Mouse (Mus musculus) hindbrain, embryonic 14.5 days (tissue): ENCODE measurements around the gene Ncor2. TPM values are rescaled to one million over a fixed set of nuclear protein-coding genes. Genes with fewer than 3 reads are reported as not detected.

Source experiments
- ATAC-seq: fragments of 200-750 bp; cut with Nextera tagmentation; 2 replicates; pipeline ENCODE4 v1.8.0; 2017; ENCODE audit warnings: moderate number of reproducible peaks, mild to moderate bottlenecking, moderate TSS enrichment, moderate library complexity; ENCODE audit not compliant: low FRiP score
- DNase-seq: peaks from one replicate; pipeline ENCODE4 v3.0.0-alpha.2; 2015; ENCODE audit warnings: low spot score
- H3K27ac ChIP-seq: fragments of 300-500 bp; sonication (generic); 2 replicates; pipeline ENCODE4 v1.5.1; 2014; ENCODE audit warnings: mild to moderate bottlenecking, moderate library complexity
- H3K27me3 ChIP-seq: fragments of 300-500 bp; sonication (generic); 2 replicates; pipeline ENCODE4 v1.6.1; 2014; ENCODE audit warnings: mild to moderate bottlenecking, low read length, mixed read lengths; ENCODE audit not compliant: control insufficient read depth, insufficient read depth
- H3K36me3 ChIP-seq: fragments of 300-500 bp; sonication (generic); replicated peaks from 2 replicates; pipeline ENCODE4 v1.6.1; 2014; ENCODE audit not compliant: control insufficient read depth, insufficient read depth
- H3K4me1 ChIP-seq: fragments of 300-500 bp; sonication (generic); replicated peaks from 2 replicates; pipeline ENCODE4 v1.6.1; 2014; ENCODE audit warnings: antibody characterized with exemption, low read length, mixed read lengths; ENCODE audit not compliant: control insufficient read depth, insufficient read depth
- H3K4me2 ChIP-seq: fragments of 300-500 bp; sonication (generic); replicated peaks from 2 replicates; pipeline ENCODE4 v1.6.1; 2014; ENCODE audit warnings: mild to moderate bottlenecking, moderate library complexity
- H3K4me3 ChIP-seq: fragments of 300-500 bp; sonication (generic); replicated peaks from 2 replicates; pipeline ENCODE4 v1.5.1; 2014; ENCODE audit warnings: mild to moderate bottlenecking, low read length
- H3K9ac ChIP-seq: fragments of 300-500 bp; sonication (generic); 2 replicates; pipeline ENCODE4 v1.6.1; 2014
- H3K9me3 ChIP-seq: fragments of 300-500 bp; sonication (generic); 2 replicates; pipeline ENCODE4 v1.6.1; 2016; ENCODE audit warnings: low read length; ENCODE audit not compliant: control insufficient read depth
- WGBS: fragments of 180-500 bp; shearing (Covaris S2); extraction: QIAGEN DNeasy Blood & Tissue Kit; methylation state at CpG from one replicate; pipeline ENCODE4 v1.1.7; 2014; 5-methylcytosine and 5-hydroxymethylcytosine counted together
- polyA plus RNA-seq: library from polyadenylated mRNA; unstranded; fragments of >200 nt; fragmentation: Nextera tagmentation; extraction: Ambion mirVana; gene quantifications from 2 replicates; pipeline ENCODE4 v1.2.1, GENCODE M21; 2014

Ncor2 gene
- polyA plus RNA-seq, 1 experiment from 2014 or later: 27.4 TPM

DNA sequence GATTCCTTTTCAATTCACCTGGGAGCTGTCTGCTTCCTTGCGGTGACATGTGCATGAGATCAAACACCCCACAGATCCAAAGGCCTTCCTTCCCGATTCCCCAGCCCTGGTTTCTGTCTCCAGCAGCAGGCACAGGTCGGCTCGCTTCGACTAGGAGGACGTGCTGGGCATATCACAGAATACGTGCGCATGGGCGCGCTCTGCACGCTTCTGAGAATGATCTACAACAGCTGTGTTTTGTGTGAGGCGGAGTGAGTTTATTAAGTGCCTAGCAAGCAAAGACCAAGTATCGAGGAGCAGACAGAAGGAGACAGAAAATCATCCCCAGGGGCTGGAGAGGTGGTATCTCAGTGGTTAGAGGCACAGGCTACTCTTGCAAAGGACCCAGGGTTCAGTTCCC lies 17.0 kb upstream of the Ncor2 start:
- DNase-seq (no peak), ATAC-seq (no peak)
- Histone ChIP-seq H3K4me2 (no peak overlapping the region), H3K4me3 (no peak overlapping the region), H3K4me1 (no peaks in the 10 kb centered on the region; the same call in 1 of the 2 replicates), H3K9ac (no peak overlapping the region), H3K9me3 (no peaks in the 10 kb centered on the region), H3K27me3 (no peaks in the 10 kb centered on the region), H3K36me3 (no peaks in the 10 kb centered on the region), H3K27ac (no peak overlapping the region)
- WGBS: 84% methylated on average over 13 of the region's 13 CpGs

DNA sequence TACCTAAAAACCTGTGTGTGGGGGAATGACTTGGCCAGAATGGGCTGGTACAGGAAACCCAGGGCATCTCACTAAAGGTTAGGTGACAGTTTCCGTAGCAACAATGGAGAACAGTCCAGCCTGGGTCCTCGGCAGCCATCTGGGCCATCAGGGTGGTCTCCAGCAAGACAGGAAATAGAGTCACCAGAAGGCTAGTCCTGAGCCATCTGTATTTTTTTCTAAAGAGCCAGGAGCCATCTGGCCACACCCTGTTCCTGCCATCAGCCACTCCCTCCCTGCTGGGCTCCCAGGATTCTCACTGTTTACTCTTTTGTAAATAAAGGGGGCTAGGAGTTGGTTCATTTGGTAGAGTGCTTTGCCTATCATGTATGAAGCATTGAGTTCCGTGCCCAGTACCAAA lies 16.1 kb upstream of the Ncor2 start:
- Histone ChIP-seq H3K9ac (no peak overlapping the region), H3K27me3 (no peaks in the 10 kb centered on the region), H3K4me1 (no peaks in the 10 kb centered on the region; the same call in 1 of the 2 replicates), H3K4me2 (no peak overlapping the region), H3K27ac (no peak overlapping the region), H3K9me3 (no peaks in the 10 kb centered on the region), H3K4me3 (no peak overlapping the region), H3K36me3 (no peaks in the 10 kb centered on the region)
- WGBS: 42% methylated on average over 3 of the region's 3 CpGs
- no peak for DNase-seq
- no peak for ATAC-seq

DNA sequence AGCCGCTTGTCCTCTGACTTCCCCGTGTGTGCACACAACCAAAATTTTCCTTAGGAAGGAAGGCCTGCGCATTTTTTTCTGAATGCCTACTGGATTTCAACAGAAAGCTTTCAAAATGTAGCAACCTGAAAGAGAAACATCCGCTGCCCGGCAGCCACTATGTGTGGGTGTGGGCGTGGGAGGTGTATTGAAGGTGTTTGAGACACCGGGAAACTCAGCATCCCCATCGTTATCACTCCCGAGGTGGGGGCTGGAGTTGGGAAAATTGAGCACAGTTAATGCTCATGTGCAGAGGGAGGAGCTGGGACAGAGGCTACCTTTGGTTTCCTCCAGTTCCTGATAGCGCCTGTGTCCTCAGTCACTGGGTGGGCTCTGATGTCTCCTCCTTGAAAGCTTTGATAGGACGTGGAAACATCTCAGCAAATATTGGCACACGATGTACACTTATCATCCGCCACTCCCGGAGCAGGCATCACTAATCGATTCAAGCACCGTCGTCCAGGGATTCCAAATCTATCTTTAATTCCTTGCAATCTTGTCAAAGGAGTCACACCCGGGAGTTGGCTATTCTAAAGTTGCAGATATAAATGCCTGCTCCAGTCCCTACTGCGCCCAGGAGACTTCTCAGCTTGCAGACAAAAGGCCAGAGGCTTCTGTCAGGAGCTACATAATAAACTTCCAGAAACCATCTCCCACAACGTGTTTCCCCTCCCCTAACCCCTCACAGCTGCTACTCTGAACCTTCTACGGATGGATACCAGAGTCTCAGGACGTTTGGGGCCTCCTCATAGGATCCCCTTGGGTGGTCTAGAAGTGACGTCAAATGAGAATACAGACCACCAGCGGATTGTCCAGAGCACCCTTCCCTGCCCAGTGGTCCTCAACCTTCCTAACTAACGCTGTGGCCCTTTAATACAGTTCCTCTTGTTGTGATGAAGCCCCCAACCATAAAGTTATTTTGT lies 14.7 kb upstream of the Ncor2 start:
- DNase-seq: no peak
- WGBS: 63% methylated on average over 25 of the region's 25 CpGs

GRCm38 (mm10) chr5:125191608-125192007 lies 12.6 kb upstream of the Ncor2 start:
- Histone ChIP-seq H3K36me3 (no peaks in the 10 kb centered on the region), H3K4me2 (no peak overlapping the region), H3K9ac (no peak overlapping the region), H3K4me1 (peaks cover 4% of the 10 kb centered on the region; the same call in 1 of the 2 replicates), H3K27me3 (no peaks in the 10 kb centered on the region), H3K27ac (no peak overlapping the region), H3K4me3 (no peak overlapping the region), H3K9me3 (no peaks in the 10 kb centered on the region)
- no peak for DNase-seq
- no peak for ATAC-seq
- 22% methylated on average over 9 of the region's 9 CpGs for WGBS

More for the DNA sequence above, 14.7 kb upstream of the Ncor2 start:
- ATAC-seq: no peak
- H3K4me3 ChIP-seq: no peak overlapping the region
- H3K36me3 ChIP-seq: no peaks in the 10 kb centered on the region
- H3K4me1 ChIP-seq: peaks cover 2% of the 10 kb centered on the region; the same call in 1 of the 2 replicates
- H3K27ac ChIP-seq: no peak overlapping the region
- H3K4me2 ChIP-seq: no peak overlapping the region
- no peaks in the 10 kb centered on the region for H3K9me3 ChIP-seq
- no peak overlapping the region for H3K9ac ChIP-seq
- no peaks in the 10 kb centered on the region for H3K27me3 ChIP-seq

- Histone ChIP-seq H3K4me3 (no peak overlapping the region), H3K27ac (no peak overlapping the region), H3K36me3 (no peaks in the 10 kb centered on the region), H3K4me1 (peaks cover 4% of the 10 kb centered on the region; the same call in 1 of the 2 replicates), H3K4me2 (no peak overlapping the region), H3K9ac (no peak overlapping the region), H3K9me3 (no peaks in the 10 kb centered on the region), H3K27me3 (peaks cover 2% of the 10 kb centered on the region; the same call in 1 of the 2 replicates)
- ATAC-seq: no peak
- no peak for DNase-seq
- 84% methylated on average over 7 of the region's 7 CpGs for WGBS
Observed at GRCm38 (mm10) chr5:125190105-125190813, 11.2 kb upstream of the Ncor2 start.

DNA sequence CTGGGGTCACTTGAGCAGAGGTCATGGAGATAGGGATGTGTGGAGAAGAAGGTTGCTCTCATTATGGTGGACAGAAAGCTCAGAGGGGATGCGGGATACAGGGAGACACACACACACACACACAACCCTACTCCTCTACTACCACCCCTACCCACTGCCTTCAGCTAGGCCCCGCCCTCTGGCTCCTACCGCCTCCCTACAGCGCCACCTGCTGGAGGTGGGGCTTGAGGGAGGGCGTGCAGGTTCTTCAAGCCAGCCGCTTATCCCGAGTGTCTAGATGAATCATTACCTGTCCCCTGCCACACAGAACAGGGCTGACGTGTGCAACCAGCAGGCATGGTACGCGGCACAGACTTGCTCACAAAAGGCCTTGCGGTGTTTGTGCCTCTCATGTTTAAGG lies 10.6 kb upstream of the Ncor2 start:
- peaks cover 4% of the 10 kb centered on the region; the same call in 1 of the 2 replicates for H3K4me1 ChIP-seq
- H3K27ac ChIP-seq: no peak overlapping the region
- no peaks in the 10 kb centered on the region for H3K36me3 ChIP-seq
- no peak for ATAC-seq
- no peaks in the 10 kb centered on the region for H3K9me3 ChIP-seq
- no peak overlapping the region for H3K4me2 ChIP-seq
- DNase-seq: no peak
- no peak overlapping the region for H3K9ac ChIP-seq
- WGBS: 41% methylated on average over 11 of the region's 11 CpGs
- H3K4me3 ChIP-seq: no peak overlapping the region
- H3K27me3 ChIP-seq: peaks cover 5% of the 10 kb centered on the region; the same call in 1 of the 2 replicates

DNA sequence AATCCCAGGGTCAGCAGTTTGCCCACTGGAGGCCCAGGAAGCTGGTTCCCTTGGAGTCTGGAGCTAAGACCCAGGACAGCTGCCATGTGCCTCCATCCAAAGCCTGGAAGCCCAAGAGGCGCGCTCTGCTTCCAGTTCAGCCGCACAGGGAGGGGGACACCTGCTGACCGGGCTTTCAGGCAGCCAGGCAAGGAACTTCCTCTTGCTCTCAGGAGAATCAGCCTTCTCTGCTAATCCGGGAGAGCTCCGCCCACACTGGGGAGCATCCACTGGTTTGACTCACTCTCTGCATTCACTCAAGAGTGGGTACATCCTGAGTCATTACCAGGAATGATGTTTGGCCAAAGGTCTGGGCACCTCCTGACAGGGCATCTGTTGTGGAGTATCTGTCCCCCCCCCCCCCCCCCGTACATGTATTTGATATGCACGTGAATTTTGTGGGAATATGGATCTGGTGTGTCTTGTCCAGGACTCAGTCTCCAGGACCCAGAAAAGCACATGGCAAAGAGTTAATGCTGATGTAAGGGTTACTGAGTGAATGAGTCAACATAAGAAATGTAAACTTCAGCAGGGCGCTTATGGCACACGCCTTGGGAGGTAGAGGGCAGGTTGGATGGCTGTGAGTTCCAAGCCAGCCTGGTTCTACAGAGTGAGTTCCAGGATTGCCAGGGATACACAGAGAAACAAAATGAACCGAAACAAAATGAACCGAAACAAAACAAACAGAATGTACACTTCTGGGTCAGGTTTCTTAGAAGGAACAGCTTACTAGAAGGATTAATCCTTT lies 10.0 kb upstream of the Ncor2 start:
- H3K27me3 ChIP-seq: peaks cover 5% of the 10 kb centered on the region; the same call in 1 of the 2 replicates
- no peak for ATAC-seq
- no peaks in the 10 kb centered on the region for H3K36me3 ChIP-seq
- no peak overlapping the region for H3K27ac ChIP-seq
- H3K9me3 ChIP-seq: no peaks in the 10 kb centered on the region
- no peak overlapping the region for H3K4me3 ChIP-seq
- H3K4me1 ChIP-seq: peaks cover 4% of the 10 kb centered on the region; the same call in 1 of the 2 replicates
- no peak overlapping the region for H3K9ac ChIP-seq
- no peak overlapping the region for H3K4me2 ChIP-seq
- 36% methylated on average over 12 of the region's 12 CpGs for WGBS
- DNase-seq: no peak

GRCm38 (mm10) chr5:125184826-125185225 lies 5.8 kb upstream of the Ncor2 start:
- no peak overlapping the region for H3K27ac ChIP-seq

More at GRCm38 (mm10) chr5:125184826-125185225, 5.8 kb upstream of the Ncor2 start:
- H3K4me3 ChIP-seq: no peak overlapping the region
- ATAC-seq (no peak), DNase-seq (no peak)
- H3K36me3 ChIP-seq: no peaks in the 10 kb centered on the region
- peaks cover 5% of the 10 kb centered on the region; the same call in 1 of the 2 replicates for H3K27me3 ChIP-seq
- H3K4me2 ChIP-seq: no peak overlapping the region
- H3K9ac ChIP-seq: no peak overlapping the region
- H3K4me1 ChIP-seq: peaks cover 12% of the 10 kb centered on the region
- WGBS: 24% methylated on average over 6 of the region's 6 CpGs
- H3K9me3 ChIP-seq: no peaks in the 10 kb centered on the region
